Mouse (Mus musculus): ENCODE measurements around the gene Zbtb22. TPM values are rescaled to one million over a fixed set of nuclear protein-coding genes. Genes with fewer than 3 reads are reported as not detected.
A peak's percentile ranks its signal among the peaks of the same experiment; 100 is the strongest.

Gene Zbtb22
- polyA plus RNA-seq, 1 experiment from 2014 or later, result 12.3 TPM

- no peak overlapping the region for H3K4me3 ChIP-seq (ENCODE audit: low read depth, low read length)
- peaks cover 55% of the 10 kb centered on the region for H3K36me3 ChIP-seq (ENCODE audit: control insufficient read depth, insufficient read depth, low read length)
- H3K4me2 ChIP-seq (ENCODE audit: low read length), result no peak overlapping the region
- no peak overlapping the region for H3K9ac ChIP-seq (ENCODE audit: low read length)
- no peaks in the 10 kb centered on the region for H3K4me1 ChIP-seq (ENCODE audit: control insufficient read depth, insufficient read depth, low read length)
- H3K9me3 ChIP-seq (replicated peaks; ENCODE audit: control insufficient read depth, low read length), result no peaks in the 10 kb centered on the region
- ATAC-seq, result no peak
- H3K27me3 ChIP-seq (replicated peaks; ENCODE audit: control insufficient read depth, insufficient read depth, low read length), result no peaks in the 10 kb centered on the region
- DNase-seq (ENCODE audit: low spot score), result no peak
- H3K27ac ChIP-seq (ENCODE audit: low read depth, low read length), result no peak overlapping the region
- 92% methylated on average over 17 of the region's 17 CpGs for WGBS
Measured at GRCm38 (mm10) chr17:33965082-33965845, 49.6 kb downstream of the Zbtb22 start.

- no peak for ATAC-seq
- Histone ChIP-seq H3K4me1 (ENCODE audit: control insufficient read depth, insufficient read depth, low read length) (no peaks in the 10 kb centered on the region), H3K4me3 (ENCODE audit: low read depth, low read length) (no peak overlapping the region), H3K9me3 (replicated peaks; ENCODE audit: control insufficient read depth, low read length) (no peaks in the 10 kb centered on the region), H3K27ac (ENCODE audit: low read depth, low read length) (no peak overlapping the region), H3K36me3 (ENCODE audit: control insufficient read depth, insufficient read depth, low read length) (peaks cover 49% of the 10 kb centered on the region), H3K9ac (ENCODE audit: low read length) (no peak overlapping the region), H3K27me3 (replicated peaks; ENCODE audit: control insufficient read depth, insufficient read depth, low read length) (no peaks in the 10 kb centered on the region), H3K4me2 (ENCODE audit: low read length) (no peak overlapping the region)
- 92% methylated on average over 16 of the region's 16 CpGs for WGBS
- DNase-seq (ENCODE audit: low spot score), result no peak
Measured at GRCm38 (mm10) chr17:33965846-33966550, 50.3 kb downstream of the Zbtb22 start.

- Histone ChIP-seq H3K4me1 (ENCODE audit: control insufficient read depth, insufficient read depth, low read length) (no peaks in the 10 kb centered on the region), H3K9ac (ENCODE audit: low read length) (no peak overlapping the region), H3K4me2 (ENCODE audit: low read length) (no peak overlapping the region), H3K9me3 (replicated peaks; ENCODE audit: control insufficient read depth, low read length) (no peaks in the 10 kb centered on the region), H3K4me3 (ENCODE audit: low read depth, low read length) (no peak overlapping the region), H3K27me3 (replicated peaks; ENCODE audit: control insufficient read depth, insufficient read depth, low read length) (no peaks in the 10 kb centered on the region), H3K36me3 (ENCODE audit: control insufficient read depth, insufficient read depth, low read length) (peaks cover 24% of the 10 kb centered on the region), H3K27ac (ENCODE audit: low read depth, low read length) (no peak overlapping the region)
- DNase-seq (ENCODE audit: low spot score) (peak; percentile 85), ATAC-seq (peak; percentile 82)
- WGBS, result 2% methylated on average over 9 of the region's 9 CpGs
Measured at GRCm38 (mm10) chr17:33968489-33968888, 52.8 kb downstream of the Zbtb22 start.

Small RNAs within 50 kb of the gene (microRNA-seq; reads per million reads assigned to microRNA genes)
- not detected for gene Gm27740

Other genes starting within 250 kb of the Zbtb22 start
- gene Hnrnpm, start 229.0 kb upstream of the Zbtb22 start, polyA plus RNA-seq (2014; fragmentation: Nextera tagmentation; extraction: Ambion mirVana), result 242 and 246 TPM in 2 replicates
- 63.9 TPM in 2 replicates for gene March2, start 197.2 kb upstream of the Zbtb22 start, polyA plus RNA-seq (2014; fragmentation: Nextera tagmentation; extraction: Ambion mirVana)
- 340 and 341 TPM in 2 replicates for gene Rab11b, start 155.4 kb upstream of the Zbtb22 start, polyA plus RNA-seq (2014; fragmentation: Nextera tagmentation; extraction: Ambion mirVana)
- 15.2 and 15.8 TPM in 2 replicates for gene Angptl4, start 134.1 kb upstream of the Zbtb22 start, polyA plus RNA-seq (2014; fragmentation: Nextera tagmentation; extraction: Ambion mirVana)
- gene Kank3, start 105.4 kb upstream of the Zbtb22 start, polyA plus RNA-seq (2014; fragmentation: Nextera tagmentation; extraction: Ambion mirVana), result 35.6 and 37.2 TPM in 2 replicates
- gene Rps28, start 91.3 kb upstream of the Zbtb22 start, polyA plus RNA-seq (2014; fragmentation: Nextera tagmentation; extraction: Ambion mirVana), result 624 and 885 TPM in 2 replicates
- gene Ndufa7, start 91.3 kb upstream of the Zbtb22 start, polyA plus RNA-seq (2014; fragmentation: Nextera tagmentation; extraction: Ambion mirVana), result 461 and 608 TPM in 2 replicates
- gene Cd320, start 72.8 kb upstream of the Zbtb22 start, polyA plus RNA-seq (2014; fragmentation: Nextera tagmentation; extraction: Ambion mirVana), result 66.8 and 86.0 TPM in 2 replicates
- not detected in 2 replicates for gene Gm7029, start 42.1 kb upstream of the Zbtb22 start, polyA plus RNA-seq (2014; fragmentation: Nextera tagmentation; extraction: Ambion mirVana)
- 3.8 and 4.6 TPM in 2 replicates for gene Kifc1, start 25.2 kb upstream of the Zbtb22 start, polyA plus RNA-seq (2014; fragmentation: Nextera tagmentation; extraction: Ambion mirVana)
- 0.28 TPM in 1 of 2 replicates, not detected in the other for gene Platr17, start 10.8 kb upstream of the Zbtb22 start, polyA plus RNA-seq (2014; fragmentation: Nextera tagmentation; extraction: Ambion mirVana)
- gene Daxx, start 6.5 kb upstream of the Zbtb22 start, polyA plus RNA-seq (2014; fragmentation: Nextera tagmentation; extraction: Ambion mirVana), result 43.3 and 48.0 TPM in 2 replicates
- 14.1 and 17.7 TPM in 2 replicates for gene Tapbp, start within 50 bp of the Zbtb22 start, polyA plus RNA-seq (2014; fragmentation: Nextera tagmentation; extraction: Ambion mirVana)
- gene Rgl2, start 13.6 kb downstream of the Zbtb22 start, polyA plus RNA-seq (2014; fragmentation: Nextera tagmentation; extraction: Ambion mirVana), result 27.2 and 36.0 TPM in 2 replicates
- 185 and 192 TPM in 2 replicates for gene Pfdn6, start 24.4 kb downstream of the Zbtb22 start, polyA plus RNA-seq (2014; fragmentation: Nextera tagmentation; extraction: Ambion mirVana)
- 10.5 and 14.6 TPM in 2 replicates for gene Wdr46, start 24.8 kb downstream of the Zbtb22 start, polyA plus RNA-seq (2014; fragmentation: Nextera tagmentation; extraction: Ambion mirVana)
- gene B3galt4, start 35.6 kb downstream of the Zbtb22 start, polyA plus RNA-seq (2014; fragmentation: Nextera tagmentation; extraction: Ambion mirVana), result 6.0 and 6.7 TPM in 2 replicates
- 41.6 and 50.4 TPM in 2 replicates for gene Vps52, start 39.9 kb downstream of the Zbtb22 start, polyA plus RNA-seq (2014; fragmentation: Nextera tagmentation; extraction: Ambion mirVana)
- gene Rps18, start 40.1 kb downstream of the Zbtb22 start, polyA plus RNA-seq (2014; fragmentation: Nextera tagmentation; extraction: Ambion mirVana), result 1,022 and 1,419 TPM in 2 replicates
- 11.6 and 14.2 TPM in 2 replicates for gene H2-K1, start 84.4 kb downstream of the Zbtb22 start, polyA plus RNA-seq (2014; fragmentation: Nextera tagmentation; extraction: Ambion mirVana)
- gene Ring1, start 108.8 kb downstream of the Zbtb22 start, polyA plus RNA-seq (2014; fragmentation: Nextera tagmentation; extraction: Ambion mirVana), result 6.7 and 7.4 TPM in 2 replicates
- 60.2 and 75.4 TPM in 2 replicates for gene H2-Ke6, start 112.2 kb downstream of the Zbtb22 start, polyA plus RNA-seq (2014; fragmentation: Nextera tagmentation; extraction: Ambion mirVana)
- 78.3 and 84.1 TPM in 2 replicates for gene Slc39a7, start 115.8 kb downstream of the Zbtb22 start, polyA plus RNA-seq (2014; fragmentation: Nextera tagmentation; extraction: Ambion mirVana)
- gene Rxrb, start 115.9 kb downstream of the Zbtb22 start, polyA plus RNA-seq (2014; fragmentation: Nextera tagmentation; extraction: Ambion mirVana), result 21.4 and 27.7 TPM in 2 replicates
- 0.95 and 1.6 TPM in 2 replicates for gene Col11a2, start 123.5 kb downstream of the Zbtb22 start, polyA plus RNA-seq (2014; fragmentation: Nextera tagmentation; extraction: Ambion mirVana)
- 0.22 TPM in 1 of 2 replicates, not detected in the other for gene H2-Oa, start 176.4 kb downstream of the Zbtb22 start, polyA plus RNA-seq (2014; fragmentation: Nextera tagmentation; extraction: Ambion mirVana)
- 11.0 and 11.6 TPM in 2 replicates for gene H2-DMa, start 203.6 kb downstream of the Zbtb22 start, polyA plus RNA-seq (2014; fragmentation: Nextera tagmentation; extraction: Ambion mirVana)
- gene Brd2, start 206.7 kb downstream of the Zbtb22 start, polyA plus RNA-seq (2014; fragmentation: Nextera tagmentation; extraction: Ambion mirVana), result 118 and 137 TPM in 2 replicates
- 0.18 and 0.36 TPM in 2 replicates for gene H2-DMb2, start 227.4 kb downstream of the Zbtb22 start, polyA plus RNA-seq (2014; fragmentation: Nextera tagmentation; extraction: Ambion mirVana)
- gene H2-DMb1, start 237.2 kb downstream of the Zbtb22 start, polyA plus RNA-seq (2014; fragmentation: Nextera tagmentation; extraction: Ambion mirVana), result 0.66 and 1.2 TPM in 2 replicates

Data from forebrain, embryonic 14.5 days (tissue).